Mouse (Mus musculus): ENCODE measurements around the gene Dis3l2.

Dis3l2 gene

DNA sequence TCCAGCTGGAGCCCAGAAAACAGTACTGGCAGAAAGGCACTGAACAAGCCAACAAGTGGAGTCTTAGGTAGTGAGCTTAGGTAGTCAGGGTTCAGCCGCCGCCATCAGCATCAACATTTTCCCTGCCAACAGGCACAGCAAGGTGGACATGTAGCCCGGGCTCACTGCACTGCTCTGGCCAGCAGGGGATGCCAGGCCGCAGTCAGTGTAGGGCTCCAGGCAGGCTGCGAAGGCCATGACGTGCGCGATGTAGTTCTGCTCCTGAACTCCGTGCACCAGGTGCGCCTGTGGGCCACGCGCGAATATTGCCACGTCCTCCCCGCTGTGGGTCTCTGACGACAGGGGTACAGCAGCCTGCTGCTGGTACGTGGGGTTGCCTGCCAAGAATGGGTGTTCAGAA lies 383.4 kb downstream of the Dis3l2 start:
- no peak for DNase-seq

DNA sequence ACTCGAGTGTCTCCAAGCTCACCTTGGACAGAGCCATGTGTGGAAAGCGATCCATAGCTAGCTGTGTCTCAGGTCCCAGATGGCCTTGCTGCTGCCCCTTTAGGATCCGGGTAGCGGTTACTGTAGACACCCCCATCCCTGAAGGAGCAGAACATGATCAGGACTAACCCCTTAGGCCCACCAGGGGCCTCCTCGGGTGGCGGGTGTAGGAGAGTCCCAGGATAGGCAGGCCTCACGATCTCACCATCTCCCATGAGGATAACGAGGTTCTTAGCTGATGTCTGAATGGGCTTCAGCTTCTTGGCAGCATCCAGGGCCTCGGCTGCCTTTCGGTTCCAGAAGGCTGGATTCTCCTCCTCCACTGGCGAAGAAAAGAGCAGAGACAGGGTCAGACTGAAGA lies 385.6 kb downstream of the Dis3l2 start:
- DNase-seq, result no peak

DNA sequence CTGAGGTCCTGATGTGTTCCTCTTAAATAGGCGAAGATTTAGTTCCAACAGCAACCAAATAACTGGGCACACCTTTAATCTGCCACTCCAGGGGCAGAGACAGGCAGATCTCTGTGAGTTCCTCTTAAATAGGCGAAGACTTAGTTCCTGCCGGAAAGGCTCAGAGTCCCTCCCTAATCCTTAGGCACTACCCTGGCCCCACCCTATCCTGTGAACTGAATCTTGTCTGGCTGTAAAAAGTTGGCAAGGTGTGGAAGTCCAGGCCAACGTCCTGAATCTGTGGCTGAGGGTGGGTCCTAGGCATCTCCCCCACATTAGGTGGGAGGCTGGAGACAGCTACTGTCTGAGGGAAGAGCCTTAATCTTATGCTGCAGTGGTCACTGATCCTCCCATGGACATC lies 386.2 kb downstream of the Dis3l2 start, which contains the start of gene Alppl2:
Alppl2 (minus strand) TSS at position 101 of the 400 bp plus-strand sequence.
- DNase-seq, result no peak

DNA sequence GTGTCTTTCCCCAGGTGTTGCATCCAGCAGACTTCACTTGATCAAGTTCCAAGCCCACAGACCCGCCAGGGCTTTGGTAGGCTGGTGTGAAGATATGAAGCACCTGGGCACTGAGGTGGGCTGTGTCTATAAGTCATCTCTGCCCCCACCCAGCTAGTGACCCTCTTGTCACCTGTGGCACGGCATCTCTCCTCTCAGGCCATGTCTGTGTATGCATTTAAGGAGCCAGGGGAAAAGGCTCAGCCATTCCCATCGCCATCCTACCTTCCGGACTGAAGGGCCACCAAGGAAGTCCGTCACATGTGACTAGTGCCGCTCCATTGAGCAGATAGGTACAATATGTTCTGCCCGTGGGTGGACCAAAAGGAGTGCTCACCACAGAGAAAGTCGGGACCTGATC lies 392.0 kb downstream of the Dis3l2 start:
- no peak for DNase-seq

DNA sequence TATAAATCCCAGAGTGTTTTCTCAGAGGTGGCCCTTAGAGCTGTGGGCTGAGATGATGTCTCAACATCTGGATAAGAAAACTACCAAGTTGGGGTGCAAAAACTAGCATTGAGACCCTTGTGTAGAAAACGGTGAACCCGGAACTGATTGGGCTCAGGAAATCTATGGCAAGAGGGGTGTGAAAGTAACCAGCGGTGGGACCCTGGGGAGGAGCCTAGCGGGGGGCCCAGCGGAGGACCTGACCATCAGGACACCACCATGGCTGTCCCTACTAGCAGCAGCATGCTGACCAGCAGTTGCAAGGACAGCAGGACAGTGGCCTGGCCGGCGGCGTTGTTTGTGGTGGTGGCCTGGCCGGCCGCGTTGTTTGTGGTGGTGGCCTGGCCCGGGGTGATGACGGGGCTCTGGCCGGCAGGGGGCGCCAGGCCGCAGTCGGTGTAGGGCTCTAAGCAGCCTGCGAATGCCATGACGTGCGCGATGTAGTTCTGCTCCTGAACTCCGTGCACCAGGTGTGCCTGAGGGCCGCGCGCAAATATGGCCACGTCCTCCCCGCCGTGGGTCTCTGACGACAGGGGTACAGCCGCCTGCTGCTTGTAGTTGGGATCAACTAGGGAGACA lies 394.9 kb downstream of the Dis3l2 start:
- DNase-seq, result peak; percentile 67 to 74

Data from cerebellum, postnatal 14 days (tissue).